Mouse (Mus musculus) liver, embryonic 14.5 days (tissue): ENCODE measurements around the gene Ptprs.

Source experiments
- CTCF ChIP-seq: IDR thresholded peaks from 2 replicates; pipeline ENCODE4 v1.5.1; 2016; ENCODE audit warnings: antibody characterized with exemption, low read depth, control low read depth
- EP300 ChIP-seq: IDR thresholded peaks from 2 replicates; pipeline ENCODE4 v1.6.1; 2016; ENCODE audit warnings: antibody characterized with exemption, low read depth

GRCm38 (mm10) chr17:56514330-56514729, 38.0 kb upstream of the Ptprs start:
- TF ChIP-seq CTCF (no peak), EP300 (no peak)
